Mouse (Mus musculus) neural tube, embryonic 14.5 days (tissue): ENCODE results near the gene Vwf. TPM values are rescaled to one million over a fixed set of nuclear protein-coding genes. Genes with fewer than 3 reads are reported as not detected.

Source experiments
- ATAC-seq: fragments of 200-750 bp; cut with Nextera tagmentation; 2 replicates; pipeline ENCODE4 v1.8.0; 2017; ENCODE audit warnings: low read depth, mild to moderate bottlenecking, moderate TSS enrichment, moderate library complexity
- H3K27ac ChIP-seq: fragments of 300-500 bp; sonication (generic); 2 replicates; pipeline ENCODE4 v1.5.1; 2014; ENCODE audit warnings: low read depth, mild to moderate bottlenecking, control low read depth, low read length, moderate library complexity, mixed read lengths
- H3K27me3 ChIP-seq: fragments of 300-500 bp; sonication (generic); 2 replicates; pipeline ENCODE4 v1.6.1; 2014; ENCODE audit warnings: low read length; ENCODE audit not compliant: control insufficient read depth, insufficient read depth
- H3K36me3 ChIP-seq: fragments of 300-500 bp; sonication (generic); 2 replicates; pipeline ENCODE4 v1.6.1; 2014; ENCODE audit warnings: low read length, mixed read lengths; ENCODE audit not compliant: control insufficient read depth, insufficient read depth
- H3K4me1 ChIP-seq: fragments of 300-500 bp; sonication (generic); 2 replicates; pipeline ENCODE4 v1.6.1; 2014; ENCODE audit warnings: low read length; ENCODE audit not compliant: control insufficient read depth, insufficient read depth
- H3K4me2 ChIP-seq: fragments of 300-500 bp; sonication (generic); 2 replicates; pipeline ENCODE4 v1.6.1; 2014; ENCODE audit warnings: mild to moderate bottlenecking, low read depth, low read length, control low read depth
- H3K4me3 ChIP-seq: fragments of 300-500 bp; sonication (generic); 2 replicates; pipeline ENCODE4 v1.5.1; 2014; ENCODE audit warnings: low read depth, low read length, control low read depth, mixed read lengths
- H3K9ac ChIP-seq: fragments of 300-500 bp; sonication (generic); replicated peaks from 2 replicates; pipeline ENCODE4 v1.6.1; 2014; ENCODE audit warnings: low read depth, mild to moderate bottlenecking, control low read depth, low read length, mixed read lengths
- H3K9me3 ChIP-seq: fragments of 300-500 bp; sonication (generic); 2 replicates; pipeline ENCODE4 v1.6.1; 2016; ENCODE audit warnings: low read length; ENCODE audit not compliant: control insufficient read depth
- WGBS: fragments of 180-500 bp; shearing (Covaris S2); extraction: QIAGEN DNeasy Blood & Tissue Kit; methylation state at CpG from one replicate; pipeline ENCODE4 v1.1.7; 2014; 5-methylcytosine and 5-hydroxymethylcytosine counted together
- polyA plus RNA-seq: library from polyadenylated mRNA; unstranded; fragments of >200 nt; fragmentation: Nextera tagmentation; extraction: Ambion mirVana; gene quantifications from 2 replicates; pipeline ENCODE4 v1.2.1, GENCODE M21; 2014

Gene Vwf
- polyA plus RNA-seq, 1 experiment from 2014 or later, result 6.5 TPM

- Histone ChIP-seq H3K4me3 (no peak overlapping the region), H3K36me3 (no peaks in the 10 kb centered on the region), H3K27me3 (no peaks in the 10 kb centered on the region), H3K4me2 (no peak overlapping the region), H3K4me1 (no peaks in the 10 kb centered on the region), H3K9me3 (no peaks in the 10 kb centered on the region), H3K9ac (no peak overlapping the region), H3K27ac (no peak overlapping the region)
- no peak for ATAC-seq
- WGBS, result 70% methylated on average over 8 of the region's 8 CpGs
Observed at GRCm38 (mm10) chr6:125600669-125601068, 54.1 kb downstream of the Vwf start.

- Histone ChIP-seq H3K27ac (no peak overlapping the region), H3K9ac (no peak overlapping the region), H3K9me3 (no peaks in the 10 kb centered on the region), H3K27me3 (no peaks in the 10 kb centered on the region), H3K4me2 (no peak overlapping the region), H3K36me3 (no peaks in the 10 kb centered on the region), H3K4me1 (no peaks in the 10 kb centered on the region), H3K4me3 (no peak overlapping the region)
- no peak for ATAC-seq
- WGBS, result 69% methylated on average over 4 of the region's 4 CpGs
Observed at GRCm38 (mm10) chr6:125601190-125601589, 54.6 kb downstream of the Vwf start.

- no peaks in the 10 kb centered on the region for H3K4me1 ChIP-seq
- H3K9ac ChIP-seq, result no peak overlapping the region
- no peaks in the 10 kb centered on the region for H3K27me3 ChIP-seq
- no peak overlapping the region for H3K27ac ChIP-seq
- H3K36me3 ChIP-seq, result no peaks in the 10 kb centered on the region
- no peaks in the 10 kb centered on the region for H3K9me3 ChIP-seq
- no peak overlapping the region for H3K4me2 ChIP-seq
- 82% methylated on average over 5 of the region's 5 CpGs for WGBS
- no peak for ATAC-seq
- no peak overlapping the region for H3K4me3 ChIP-seq
Observed at GRCm38 (mm10) chr6:125601748-125602147, 55.2 kb downstream of the Vwf start.

- Histone ChIP-seq H3K27ac (no peak overlapping the region), H3K9me3 (no peaks in the 10 kb centered on the region), H3K4me3 (no peak overlapping the region), H3K4me1 (no peaks in the 10 kb centered on the region), H3K27me3 (no peaks in the 10 kb centered on the region), H3K9ac (no peak overlapping the region), H3K36me3 (no peaks in the 10 kb centered on the region), H3K4me2 (no peak overlapping the region)
- 86% methylated on average over 5 of the region's 5 CpGs for WGBS
- ATAC-seq, result no peak
Observed at GRCm38 (mm10) chr6:125602354-125602753, 55.8 kb downstream of the Vwf start.

- ATAC-seq, result peak; percentile 63; the same call in 1 of the 2 replicates
- Histone ChIP-seq H3K4me3 (no peak overlapping the region), H3K9ac (no peak overlapping the region), H3K4me1 (no peaks in the 10 kb centered on the region), H3K27me3 (no peaks in the 10 kb centered on the region), H3K9me3 (no peaks in the 10 kb centered on the region), H3K36me3 (no peaks in the 10 kb centered on the region), H3K27ac (no peak overlapping the region), H3K4me2 (no peak overlapping the region)
- 7% methylated on average over 18 of the region's 18 CpGs for WGBS
Observed at GRCm38 (mm10) chr6:125603234-125603633, 56.7 kb downstream of the Vwf start.

GRCm38 (mm10) chr6:125603678-125604462, 57.3 kb downstream of the Vwf start:
- H3K4me3 ChIP-seq, result no peak overlapping the region
- no peak for ATAC-seq
- WGBS, result 83% methylated on average over 26 of the region's 26 CpGs

GRCm38 (mm10) chr6:125604463-125605191, 58.1 kb downstream of the Vwf start:
- Histone ChIP-seq H3K4me1 (no peaks in the 10 kb centered on the region), H3K27me3 (no peaks in the 10 kb centered on the region), H3K27ac (no peak overlapping the region), H3K4me2 (no peak overlapping the region), H3K9ac (no peak overlapping the region), H3K36me3 (no peaks in the 10 kb centered on the region), H3K9me3 (no peaks in the 10 kb centered on the region), H3K4me3 (no peak overlapping the region)
- WGBS, result 26% methylated on average over 9 of the region's 9 CpGs
- ATAC-seq, result peak; percentile 54; the same call in 1 of the 2 replicates

More at GRCm38 (mm10) chr6:125603678-125604462, 57.3 kb downstream of the Vwf start:
- no peaks in the 10 kb centered on the region for H3K27me3 ChIP-seq
- H3K9ac ChIP-seq, result no peak overlapping the region
- H3K27ac ChIP-seq, result no peak overlapping the region
- no peaks in the 10 kb centered on the region for H3K36me3 ChIP-seq
- H3K4me1 ChIP-seq, result no peaks in the 10 kb centered on the region
- H3K4me2 ChIP-seq, result no peak overlapping the region
- H3K9me3 ChIP-seq, result no peaks in the 10 kb centered on the region

GRCm38 (mm10) chr6:125609025-125609424, 62.5 kb downstream of the Vwf start:
- Histone ChIP-seq H3K9me3 (no peaks in the 10 kb centered on the region), H3K4me2 (no peak overlapping the region), H3K4me1 (no peaks in the 10 kb centered on the region), H3K27me3 (no peaks in the 10 kb centered on the region), H3K4me3 (no peak overlapping the region), H3K36me3 (no peaks in the 10 kb centered on the region), H3K27ac (no peak overlapping the region), H3K9ac (no peak overlapping the region)
- no peak for ATAC-seq
- WGBS, result 79% methylated on average over 6 of the region's 6 CpGs

GRCm38 (mm10) chr6:125617855-125618254, 71.3 kb downstream of the Vwf start:
- H3K4me2 ChIP-seq, result no peak overlapping the region
- WGBS, result 100% methylated on average over 1 of the region's 1 CpGs

More at GRCm38 (mm10) chr6:125617855-125618254, 71.3 kb downstream of the Vwf start:
- Histone ChIP-seq H3K4me3 (no peak overlapping the region), H3K9me3 (no peaks in the 10 kb centered on the region), H3K36me3 (no peaks in the 10 kb centered on the region), H3K27me3 (no peaks in the 10 kb centered on the region), H3K9ac (no peak overlapping the region), H3K4me1 (no peaks in the 10 kb centered on the region), H3K27ac (no peak overlapping the region)
- no peak for ATAC-seq
